Mouse (Mus musculus) retina, adult 2 months (tissue): ENCODE data around the gene 4930402F06Rik.
A peak's percentile ranks its signal among the peaks of the same experiment; 100 is the strongest.

Experiments
- DNase-seq: peaks from one replicate; pipeline ENCODE4 v3.0.0-alpha.2; 2012; ENCODE audit warnings: low read depth, low spot score

Gene 4930402F06Rik

GRCm38 (mm10) chr2:35417231-35417630 is 20.3 kb upstream of the 4930402F06Rik start:
- DNase-seq, result no peak

DNA sequence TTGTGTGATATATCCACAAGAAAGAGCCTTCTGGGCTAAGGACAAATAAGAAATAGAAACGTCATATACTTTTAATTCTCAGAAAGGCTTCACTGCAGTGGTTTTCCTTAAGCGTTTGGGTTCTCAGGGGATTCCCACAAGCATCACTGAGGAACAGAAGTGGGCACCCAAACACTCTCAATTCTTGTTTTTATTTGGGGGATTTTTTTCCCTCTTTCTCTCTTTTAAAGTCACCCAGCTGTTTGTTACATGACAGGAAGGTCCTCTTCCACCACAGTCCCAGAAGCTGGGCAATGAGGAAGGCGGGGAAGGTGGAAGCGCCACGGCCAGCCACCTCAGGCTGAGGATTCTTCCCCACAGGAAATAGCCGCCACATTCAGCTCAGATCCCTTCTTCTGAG is 19.5 kb upstream of the 4930402F06Rik start:
- DNase-seq, result no peak

DNA sequence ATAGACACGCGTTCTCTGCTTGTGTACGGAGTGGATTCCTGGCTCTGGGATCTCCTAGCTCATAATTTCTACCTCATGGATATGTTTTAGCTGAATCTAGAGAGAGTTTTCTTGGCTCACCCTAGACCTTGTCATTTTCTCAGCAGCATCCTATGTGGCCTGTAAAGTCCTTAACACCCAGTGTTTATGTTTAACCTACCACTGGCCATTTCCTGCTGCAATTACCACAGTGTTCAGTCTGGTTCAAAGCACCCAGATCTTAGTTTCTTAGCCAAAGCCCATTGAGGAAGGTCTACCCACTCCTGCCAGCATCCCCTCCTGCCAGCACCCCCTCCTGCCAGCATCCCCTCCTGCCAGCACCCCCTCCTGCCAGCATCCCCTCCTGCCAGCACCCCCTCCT is 15.8 kb upstream of the 4930402F06Rik start:
- DNase-seq, result no peak

GRCm38 (mm10) chr2:35412246-35412645 is 15.3 kb upstream of the 4930402F06Rik start:
- DNase-seq, result no peak

- DNase-seq, result no peak
Observed at GRCm38 (mm10) chr2:35411640-35412190, 14.7 kb upstream of the 4930402F06Rik start.

- no peak for DNase-seq
Observed at GRCm38 (mm10) chr2:35409466-35409865, 12.5 kb upstream of the 4930402F06Rik start.

DNA sequence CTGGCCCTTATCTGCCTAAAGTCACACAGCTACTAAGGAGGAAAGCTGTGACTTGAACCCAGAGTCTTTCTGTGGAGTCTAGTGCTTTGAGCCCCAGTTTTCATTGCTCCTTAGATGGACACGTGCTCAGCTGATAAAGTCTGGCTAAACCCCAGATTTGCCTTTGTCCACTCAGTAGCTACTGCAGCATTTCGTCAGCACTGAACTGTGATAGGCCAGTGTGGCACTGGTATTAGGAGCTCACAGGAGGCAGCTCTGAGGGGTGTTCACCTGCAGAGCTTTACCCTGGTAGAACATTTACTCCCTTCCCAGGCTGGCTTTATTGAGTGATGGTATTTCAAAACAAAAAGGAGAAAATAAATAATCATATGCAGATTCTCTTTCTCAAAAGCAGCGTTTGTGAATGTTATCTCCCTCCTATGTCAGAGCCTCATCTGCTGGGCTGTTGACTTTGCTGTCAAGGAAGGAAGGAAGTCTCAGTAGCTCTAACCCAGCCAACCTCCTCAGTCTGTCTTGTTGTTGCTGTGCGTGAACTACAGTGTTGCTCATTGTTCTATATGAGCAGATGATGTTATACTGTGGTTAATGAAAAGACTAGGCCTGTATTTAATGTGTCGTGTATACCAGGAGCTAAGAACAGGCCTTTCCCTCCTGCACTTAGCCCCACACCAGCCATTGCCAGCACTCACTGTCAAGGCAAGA is 11.6 kb upstream of the 4930402F06Rik start:
- no peak for DNase-seq

- no peak for DNase-seq
Observed at GRCm38 (mm10) chr2:35407878-35408277, 10.9 kb upstream of the 4930402F06Rik start.

DNA sequence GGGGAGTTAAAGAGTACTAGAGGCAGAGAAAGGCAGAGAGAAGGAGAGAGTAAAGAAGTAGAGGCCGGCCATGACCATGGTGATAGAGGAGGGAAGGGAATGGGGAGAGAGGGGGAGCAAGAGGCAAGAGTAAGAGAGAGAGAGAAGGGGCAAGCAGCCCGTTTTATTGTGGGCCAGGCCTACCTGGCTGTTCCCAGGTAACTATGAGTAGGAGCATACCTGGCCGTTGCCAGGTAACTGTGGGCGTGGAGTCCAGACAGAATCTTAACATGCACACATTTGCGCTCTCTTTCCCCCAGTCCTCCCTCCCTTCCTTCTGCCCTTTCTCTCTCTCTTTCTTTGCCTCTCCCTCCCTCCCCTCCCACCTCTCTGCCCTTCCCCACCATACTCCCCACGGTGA is 10.3 kb upstream of the 4930402F06Rik start:
- no peak for DNase-seq

DNA sequence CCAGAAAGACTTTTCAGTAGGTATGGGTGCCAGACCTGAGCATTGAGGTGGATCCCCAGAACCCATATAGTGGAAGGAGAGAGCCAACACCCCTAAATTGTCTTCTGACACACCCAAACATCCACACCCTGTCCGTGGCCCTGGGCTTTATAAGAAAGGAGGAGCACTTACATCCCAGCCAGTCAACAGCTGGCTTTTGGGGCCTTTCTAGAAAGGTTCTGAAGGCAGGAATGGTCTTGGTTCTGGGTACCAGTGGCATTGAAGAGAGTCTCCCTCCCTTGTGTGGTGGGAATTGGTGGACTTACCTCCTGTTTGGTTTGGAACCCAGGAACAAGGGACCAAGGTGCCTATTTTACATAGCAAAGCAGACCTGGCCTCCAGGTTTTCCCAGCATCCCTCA is 9.6 kb upstream of the 4930402F06Rik start:
- DNase-seq, result no peak

DNA sequence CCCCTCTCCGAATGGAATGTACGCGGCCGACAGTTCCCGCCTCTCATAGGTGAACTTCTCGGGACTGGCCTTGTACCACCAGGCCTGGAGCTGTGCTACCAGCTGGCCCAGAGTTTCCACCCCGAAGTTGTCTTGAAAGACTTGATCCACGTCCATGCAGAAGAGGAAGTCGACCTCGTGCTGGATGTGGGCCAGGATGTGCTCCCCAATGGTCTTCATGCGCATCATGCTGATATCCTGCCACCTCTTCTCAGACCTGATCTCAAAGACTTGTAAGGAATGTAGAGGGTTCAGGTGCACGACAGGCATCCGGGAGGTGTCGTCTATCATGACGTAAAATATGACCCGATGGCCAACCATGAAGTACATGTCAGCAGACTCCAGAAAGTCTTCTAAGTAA is 5.4 kb upstream of the 4930402F06Rik start:
- no peak for DNase-seq

DNA sequence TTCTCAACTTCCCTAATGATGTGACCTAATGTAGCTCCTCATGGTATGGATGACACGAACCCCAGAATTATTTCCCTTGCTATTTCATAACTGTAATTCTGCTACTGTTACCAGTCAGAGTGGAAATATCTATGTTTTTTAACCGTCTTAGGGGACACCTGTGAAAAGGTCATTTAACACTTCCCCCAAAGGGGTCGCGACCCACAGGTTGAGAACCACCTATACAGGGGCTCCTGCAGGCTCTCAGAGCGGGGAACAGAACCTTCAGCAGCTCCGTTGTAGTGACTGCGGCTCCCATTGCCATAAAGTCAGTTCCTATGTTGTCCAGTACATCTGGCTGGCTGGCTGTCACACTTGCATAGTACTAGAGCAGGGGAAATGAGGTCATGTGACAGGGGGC is 3.8 kb upstream of the 4930402F06Rik start:
- no peak for DNase-seq

GRCm38 (mm10) chr2:35398184-35398828 is 1.3 kb upstream of the 4930402F06Rik start:
- DNase-seq, result no peak

GRCm38 (mm10) chr2:35397590-35398173 is 707 bp upstream of the 4930402F06Rik start:
- DNase-seq, result peak; percentile 40

GRCm38 (mm10) chr2:35385441-35385871 is 11.5 kb downstream of the 4930402F06Rik start:
- DNase-seq, result no peak

GRCm38 (mm10) chr2:35379306-35379705 is 17.7 kb downstream of the 4930402F06Rik start:
- DNase-seq, result no peak

DNA sequence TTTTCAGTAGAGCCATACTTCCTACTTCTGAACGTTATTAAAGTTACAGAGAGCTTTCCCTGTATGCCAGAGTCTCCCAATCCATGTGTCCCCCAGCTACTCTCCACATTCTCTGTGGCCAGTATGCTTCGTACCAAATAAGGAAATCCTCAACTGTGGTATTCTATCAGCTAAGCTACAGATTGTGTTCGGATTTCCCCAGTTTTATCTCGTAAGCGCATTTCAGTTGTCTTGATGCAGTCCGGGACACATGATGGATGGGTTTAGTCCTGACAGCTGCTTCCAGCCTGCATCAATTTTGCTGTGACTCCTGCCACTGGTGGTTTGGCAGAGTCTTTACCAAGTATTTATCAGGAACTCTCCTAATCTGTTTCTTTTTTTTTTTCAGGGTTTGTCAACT is 19.4 kb downstream of the 4930402F06Rik start:
- no peak for DNase-seq

- DNase-seq, result peak; percentile 43
Observed at GRCm38 (mm10) chr2:35373003-35373402, 24.0 kb downstream of the 4930402F06Rik start.

DNA sequence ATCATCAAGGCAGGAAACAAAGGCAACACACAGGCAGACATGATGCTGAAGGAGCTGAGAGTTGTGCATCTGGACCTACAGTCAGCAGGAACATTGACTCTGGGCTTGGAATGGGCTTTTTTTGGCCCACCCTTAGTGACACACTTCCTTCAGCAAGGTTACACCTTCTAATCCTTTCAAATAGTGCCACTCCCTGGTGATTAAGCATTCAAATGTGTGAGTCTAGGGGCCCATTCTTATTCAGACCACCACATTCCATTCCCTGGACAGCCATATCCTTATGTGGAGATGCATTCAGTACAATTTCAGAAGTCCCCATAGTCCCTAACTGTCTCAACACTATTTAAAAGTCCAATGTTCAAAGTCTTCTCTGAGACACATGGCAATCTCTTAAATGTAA is 26.3 kb downstream of the 4930402F06Rik start:
- no peak for DNase-seq

DNA sequence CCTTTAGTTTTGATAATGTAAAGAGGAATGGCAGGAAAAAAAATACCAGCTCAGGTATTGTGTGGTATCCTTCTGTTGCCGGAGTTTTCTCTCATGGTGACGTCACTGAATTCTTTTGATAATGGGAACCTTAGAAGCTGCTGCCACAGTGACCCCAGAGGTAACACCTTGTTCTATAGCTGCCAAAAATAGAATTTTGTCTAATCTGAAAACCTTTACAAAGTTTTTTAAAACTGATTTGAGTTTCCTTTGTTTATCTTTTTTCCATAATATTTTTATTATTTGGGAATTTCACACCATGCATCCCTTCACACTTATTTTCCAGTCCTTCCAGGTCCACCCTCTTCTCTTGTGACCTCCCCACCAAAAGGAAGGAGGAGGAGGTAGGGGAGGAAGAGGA is 29.3 kb downstream of the 4930402F06Rik start, which contains the start of gene 4930568D16Rik:
Gene 4930568D16Rik (minus strand): TSS at position 101 of the 400 bp plus-strand sequence.
- DNase-seq, result no peak

- no peak for DNase-seq
Observed at GRCm38 (mm10) chr2:35349184-35349583, 47.8 kb downstream of the 4930402F06Rik start.

DNA sequence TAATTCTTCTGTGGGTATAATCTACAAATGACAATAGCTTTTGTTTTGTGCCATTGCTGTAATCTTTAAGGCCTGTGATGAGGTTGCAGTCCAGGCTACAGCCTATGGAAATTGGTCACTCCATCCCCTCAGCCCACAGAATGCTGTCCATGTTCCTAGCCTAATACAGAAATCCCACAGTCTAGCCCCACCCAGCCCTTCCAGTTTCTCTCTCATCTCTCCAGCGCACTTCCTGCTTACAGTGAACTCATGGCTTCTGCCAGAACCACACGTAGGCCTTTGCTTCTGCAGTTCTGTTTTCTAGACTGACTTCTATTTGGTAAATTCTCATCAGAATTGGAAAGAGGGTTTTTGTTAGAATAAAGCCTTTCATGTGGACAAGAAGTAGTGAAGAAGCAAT is 51.0 kb downstream of the 4930402F06Rik start:
- DNase-seq, result no peak

DNA sequence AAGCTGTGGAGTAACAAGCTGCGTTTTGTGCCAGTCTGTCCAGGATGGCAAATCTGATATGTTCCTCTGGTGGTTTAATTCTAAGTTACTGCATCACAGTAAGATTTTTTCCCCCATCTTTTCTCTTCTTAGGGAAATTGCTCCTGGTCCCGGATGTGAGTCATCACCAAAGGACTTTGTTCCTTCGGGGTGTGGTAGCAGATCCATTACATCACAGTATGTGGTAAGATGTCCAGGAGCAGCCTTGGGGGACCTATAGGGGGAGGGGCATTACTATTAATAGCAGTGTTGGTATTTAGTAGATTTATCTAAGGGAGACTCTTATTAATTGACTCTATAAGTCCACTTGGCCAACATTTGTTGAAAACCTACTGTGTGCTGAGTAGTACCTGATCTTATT is 54.4 kb downstream of the 4930402F06Rik start:
- no peak for DNase-seq
